Mouse (Mus musculus): ENCODE results near the gene Slit2. TPM values are rescaled to one million over a fixed set of nuclear protein-coding genes. Genes with fewer than 3 reads are reported as not detected.

Gene Slit2
- polyA plus RNA-seq, 1 experiment: 0.20 TPM

DNA sequence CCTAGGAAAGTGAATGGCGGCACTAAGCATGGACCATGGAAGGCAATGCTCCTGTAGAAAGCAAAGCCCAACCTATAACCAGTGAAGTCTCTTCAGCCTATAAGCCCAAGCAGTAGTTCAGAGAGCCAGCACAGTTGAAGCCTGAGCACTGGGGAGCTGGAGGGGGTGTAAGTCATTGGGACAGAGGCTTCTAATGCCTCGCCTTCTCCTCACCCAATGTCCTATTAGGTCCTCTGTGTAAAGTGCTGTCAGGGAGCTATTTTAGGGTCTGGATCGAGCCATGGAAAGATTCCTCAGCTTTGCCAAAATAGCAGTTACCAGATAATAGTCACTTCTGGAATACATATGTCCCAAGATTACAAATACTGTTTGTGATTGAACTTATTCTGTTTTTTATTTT, 318.2 kb downstream of the Slit2 start:
- Histone ChIP-seq H3K27ac (ENCODE audit: insufficient read depth, low read length) (no peak overlapping the region), H3K4me1 (ENCODE audit: control insufficient read depth, insufficient read depth, insufficient read length) (no peaks in the 10 kb centered on the region), H3K27me3 (ENCODE audit: control insufficient read depth, insufficient read depth, low read length) (no peaks in the 10 kb centered on the region), H3K4me3 (ENCODE audit: extremely low read depth, insufficient read depth, insufficient read length) (no peak overlapping the region), H3K36me3 (ENCODE audit: control insufficient read depth, insufficient read depth, low read length) (no peaks in the 10 kb centered on the region)
- TF ChIP-seq CTCF (IDR thresholded peaks at IDR 0.05; ENCODE audit: extremely low read depth, insufficient read depth, insufficient read length, insufficient replicate concordance) (no peak), POLR2A (IDR thresholded peaks at IDR 0.05; ENCODE audit: low read depth, low read length) (no peak)
- 85% methylated on average over 3 of the region's 3 CpGs for WGBS
- no peak for DNase-seq (ENCODE audit: low read depth in 1 of 2, low spot score in 2 of 2)

DNA sequence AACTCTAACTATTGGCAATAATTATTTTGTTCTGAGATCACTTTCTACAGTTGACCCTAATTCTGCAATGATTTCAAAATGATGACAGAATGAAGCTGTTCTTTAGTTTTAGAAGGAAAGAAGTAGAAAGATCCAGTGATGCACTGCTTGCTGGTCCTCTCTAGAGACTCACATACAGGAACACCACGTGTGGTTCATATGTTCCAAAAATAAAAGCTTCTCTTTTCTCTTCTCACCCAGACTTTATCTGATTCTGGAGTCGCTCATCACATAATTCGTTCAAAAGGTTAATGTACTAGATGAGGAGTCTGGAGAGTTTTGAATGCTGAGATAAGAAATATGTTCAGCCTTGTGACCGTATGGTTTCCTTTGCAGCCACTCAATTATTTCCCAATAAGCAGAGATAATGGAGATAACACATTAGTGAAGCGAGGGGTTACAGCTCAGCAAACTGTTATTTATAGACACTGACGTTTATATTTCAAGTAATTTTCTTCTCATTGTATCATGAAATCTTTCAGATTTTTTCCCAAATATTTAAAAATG, 332.2 kb downstream of the Slit2 start:
- WGBS: 27% methylated on average over 6 of the region's 6 CpGs
- TF ChIP-seq POLR2A (IDR thresholded peaks at IDR 0.05; ENCODE audit: low read depth, low read length) (no peak), CTCF (IDR thresholded peaks at IDR 0.05; ENCODE audit: extremely low read depth, insufficient read depth, insufficient read length, insufficient replicate concordance) (no peak)
- H3K27me3 ChIP-seq (ENCODE audit: control insufficient read depth, insufficient read depth, low read length): no peaks in the 10 kb centered on the region

GRCm38 (mm10) chr5:48320597-48320996, 337.7 kb downstream of the Slit2 start:
- TF ChIP-seq CTCF (IDR thresholded peaks at IDR 0.05; ENCODE audit: extremely low read depth, insufficient read depth, insufficient read length, insufficient replicate concordance) (no peak), POLR2A (IDR thresholded peaks at IDR 0.05; ENCODE audit: low read depth, low read length) (no peak)
- Histone ChIP-seq H3K4me3 (ENCODE audit: extremely low read depth, insufficient read depth, insufficient read length) (no peak overlapping the region), H3K36me3 (ENCODE audit: control insufficient read depth, insufficient read depth, low read length) (no peaks in the 10 kb centered on the region), H3K27me3 (ENCODE audit: control insufficient read depth, insufficient read depth, low read length) (no peaks in the 10 kb centered on the region), H3K27ac (ENCODE audit: insufficient read depth, low read length) (no peak overlapping the region), H3K4me1 (ENCODE audit: control insufficient read depth, insufficient read depth, insufficient read length) (no peaks in the 10 kb centered on the region)
- no peak for DNase-seq (ENCODE audit: low read depth in 1 of 2, low spot score in 2 of 2)
- WGBS: 82% methylated on average over 4 of the region's 4 CpGs

More for the DNA sequence above, 332.2 kb downstream of the Slit2 start:
- DNase-seq (ENCODE audit: low read depth in 1 of 2, low spot score in 2 of 2): no peak
- H3K4me1 ChIP-seq (ENCODE audit: control insufficient read depth, insufficient read depth, insufficient read length): no peaks in the 10 kb centered on the region
- H3K27ac ChIP-seq (ENCODE audit: insufficient read depth, low read length): no peak overlapping the region
- no peaks in the 10 kb centered on the region for H3K36me3 ChIP-seq (ENCODE audit: control insufficient read depth, insufficient read depth, low read length)
- H3K4me3 ChIP-seq (ENCODE audit: extremely low read depth, insufficient read depth, insufficient read length): no peak overlapping the region

GRCm38 (mm10) chr5:48326221-48326620, 343.3 kb downstream of the Slit2 start:
- H3K27me3 ChIP-seq (ENCODE audit: control insufficient read depth, insufficient read depth, low read length): no peaks in the 10 kb centered on the region

DNA sequence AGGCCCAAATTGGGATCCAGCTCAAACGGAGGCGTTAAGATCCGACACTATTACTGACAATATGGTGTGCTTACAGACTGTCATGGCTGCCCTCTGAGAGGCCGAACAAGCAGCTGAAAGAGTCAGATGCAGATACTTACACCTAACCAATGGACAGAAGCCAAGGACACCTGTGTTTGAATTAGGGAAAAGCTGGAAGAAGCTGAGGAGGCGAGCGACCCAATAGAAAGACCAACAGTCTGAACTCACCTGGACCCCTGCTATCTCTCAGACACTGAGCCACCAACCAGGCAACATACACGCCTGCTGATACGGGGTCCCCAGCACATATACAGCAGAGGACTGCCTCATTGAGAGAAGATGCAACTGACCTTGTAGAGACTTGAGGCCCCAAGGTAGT, 344.7 kb downstream of the Slit2 start, which contains the start of gene 5730480H06Rik:
TSS of gene 5730480H06Rik (plus strand) at position 301 of the 400 bp plus-strand sequence.
- Histone ChIP-seq H3K27ac (ENCODE audit: insufficient read depth, low read length) (no peak within 1 kb of the TSS), H3K4me3 (ENCODE audit: extremely low read depth, insufficient read depth, insufficient read length) (no peak within 1 kb of the TSS), H3K36me3 (ENCODE audit: control insufficient read depth, insufficient read depth, low read length) (no peaks in the 10 kb centered on the region), H3K27me3 (ENCODE audit: control insufficient read depth, insufficient read depth, low read length) (no peaks in the 10 kb centered on the region), H3K4me1 (ENCODE audit: control insufficient read depth, insufficient read depth, insufficient read length) (no peaks in the 10 kb centered on the region)
- WGBS: 95% methylated on average over 8 of the region's 8 CpGs
- DNase-seq (ENCODE audit: low read depth in 1 of 2, low spot score in 2 of 2): no peak
- TF ChIP-seq CTCF (IDR thresholded peaks at IDR 0.05; ENCODE audit: extremely low read depth, insufficient read depth, insufficient read length, insufficient replicate concordance): no peak
- no peak for TF ChIP-seq POLR2A (IDR thresholded peaks at IDR 0.05; ENCODE audit: low read depth, low read length)

More at GRCm38 (mm10) chr5:48326221-48326620, 343.3 kb downstream of the Slit2 start:
- Histone ChIP-seq H3K27ac (ENCODE audit: insufficient read depth, low read length) (no peak overlapping the region), H3K4me3 (ENCODE audit: extremely low read depth, insufficient read depth, insufficient read length) (no peak overlapping the region), H3K4me1 (ENCODE audit: control insufficient read depth, insufficient read depth, insufficient read length) (no peaks in the 10 kb centered on the region), H3K36me3 (ENCODE audit: control insufficient read depth, insufficient read depth, low read length) (no peaks in the 10 kb centered on the region)
- TF ChIP-seq CTCF (IDR thresholded peaks at IDR 0.05; ENCODE audit: extremely low read depth, insufficient read depth, insufficient read length, insufficient replicate concordance) (no peak), POLR2A (IDR thresholded peaks at IDR 0.05; ENCODE audit: low read depth, low read length) (no peak)
- DNase-seq (ENCODE audit: low read depth in 1 of 2, low spot score in 2 of 2): no peak

DNA sequence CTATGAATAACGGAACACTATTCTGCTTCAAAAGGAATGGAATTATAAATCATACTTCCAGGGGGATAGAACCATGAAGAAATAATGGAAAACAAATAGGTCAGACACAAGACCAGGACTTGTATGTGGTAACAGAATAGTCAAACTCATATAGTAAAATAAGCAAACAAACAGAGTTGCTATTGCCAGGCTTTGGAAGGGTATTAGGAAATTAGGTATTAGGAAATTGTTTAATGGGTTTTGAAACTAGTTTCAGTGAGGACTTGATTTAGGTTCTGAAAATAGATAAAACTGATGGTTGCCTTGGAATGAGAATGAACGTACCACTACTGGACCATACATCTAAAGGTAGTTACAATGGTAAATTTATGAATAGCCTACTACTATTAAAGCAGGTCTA, 346.8 kb downstream of the Slit2 start:
- no peak overlapping the region for H3K4me3 ChIP-seq (ENCODE audit: extremely low read depth, insufficient read depth, insufficient read length)

DNA sequence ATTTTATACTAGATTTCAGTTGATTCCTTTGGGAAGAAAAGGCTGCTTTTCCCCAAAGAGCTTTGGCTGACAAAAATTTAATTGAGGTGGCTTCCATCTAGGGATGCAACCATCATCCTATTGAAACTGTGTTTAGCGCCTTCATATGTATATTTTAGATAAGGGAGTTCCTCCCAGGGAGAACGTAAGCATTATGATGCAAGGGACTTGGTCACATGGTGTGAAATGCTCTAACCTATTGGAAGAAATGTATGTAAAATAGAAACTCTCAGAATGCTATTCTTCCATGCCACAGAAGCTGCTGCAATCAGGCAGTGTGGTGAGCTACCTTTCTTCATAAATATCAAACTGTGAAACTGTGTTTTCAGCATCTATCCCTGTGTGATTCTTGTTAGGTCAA, 347.9 kb downstream of the Slit2 start:
- no peaks in the 10 kb centered on the region for H3K27me3 ChIP-seq (ENCODE audit: control insufficient read depth, insufficient read depth, low read length)
- no peaks in the 10 kb centered on the region for H3K36me3 ChIP-seq (ENCODE audit: control insufficient read depth, insufficient read depth, low read length)
- DNase-seq (ENCODE audit: low read depth in 1 of 2, low spot score in 2 of 2): no peak
- no peak overlapping the region for H3K4me3 ChIP-seq (ENCODE audit: extremely low read depth, insufficient read depth, insufficient read length)
- H3K27ac ChIP-seq (ENCODE audit: insufficient read depth, low read length): no peak overlapping the region
- TF ChIP-seq POLR2A (IDR thresholded peaks at IDR 0.05; ENCODE audit: low read depth, low read length) (no peak), CTCF (IDR thresholded peaks at IDR 0.05; ENCODE audit: extremely low read depth, insufficient read depth, insufficient read length, insufficient replicate concordance) (no peak)
- 65% methylated on average over 2 of the region's 2 CpGs for WGBS
- H3K4me1 ChIP-seq (ENCODE audit: control insufficient read depth, insufficient read depth, insufficient read length): no peaks in the 10 kb centered on the region

More for the DNA sequence above, 346.8 kb downstream of the Slit2 start:
- WGBS: 92% methylated on average over 2 of the region's 2 CpGs
- Histone ChIP-seq H3K36me3 (ENCODE audit: control insufficient read depth, insufficient read depth, low read length) (no peaks in the 10 kb centered on the region), H3K27me3 (ENCODE audit: control insufficient read depth, insufficient read depth, low read length) (no peaks in the 10 kb centered on the region), H3K27ac (ENCODE audit: insufficient read depth, low read length) (no peak overlapping the region), H3K4me1 (ENCODE audit: control insufficient read depth, insufficient read depth, insufficient read length) (no peaks in the 10 kb centered on the region)
- TF ChIP-seq POLR2A (IDR thresholded peaks at IDR 0.05; ENCODE audit: low read depth, low read length) (no peak), CTCF (IDR thresholded peaks at IDR 0.05; ENCODE audit: extremely low read depth, insufficient read depth, insufficient read length, insufficient replicate concordance) (no peak)
- no peak for DNase-seq (ENCODE audit: low read depth in 1 of 2, low spot score in 2 of 2)

All from spleen, adult 2 months (tissue).